In genomic region chr5:144767911-144768841, GRCm38 (mm10) we compare ENCODE assay signal across 1 mouse cellular context.
TF ChIP-seq lines count a peak whose summit lies in the region.

No protein-coding gene starts in this region.

TF ChIP-seq in CH12.LX, 34 proteins besides CTCF, POLR2A, EP300 and RAD21 (continued from another document):
- 0 out of 2 replicates have a peak, but pooled peaks have one; percentile 29 for TF ChIP-seq MAZ (IDR thresholded peaks at IDR 0.05; ENCODE audit: low read depth, low read length)
- TF ChIP-seq KAT2A (IDR thresholded peaks at IDR 0.05; ENCODE audit: insufficient replicate concordance, low read length), result no peak; the same call in 1 of the 2 replicates
- no peak for TF ChIP-seq JUND (conservative IDR thresholded peaks at IDR 0.05; ENCODE audit: low read depth, low read length)
- TF ChIP-seq E2F4 (IDR thresholded peaks at IDR 0.05; ENCODE audit: insufficient replicate concordance, low read depth, low read length), result no peak
- no peak for TF ChIP-seq PAX5 (IDR thresholded peaks at IDR 0.05; ENCODE audit: low read length)
- no peak for TF ChIP-seq CHD1 (IDR thresholded peaks at IDR 0.05; ENCODE audit: low read depth, low read length)
- no peak for TF ChIP-seq CHD2 (IDR thresholded peaks at IDR 0.05; ENCODE audit: low read length)
- 0 out of 2 replicates have a peak, but pooled peaks have one; percentile 23 for TF ChIP-seq TBP (conservative IDR thresholded peaks at IDR 0.05; ENCODE audit: low read depth, low read length)
- TF ChIP-seq BHLHE40 (IDR thresholded peaks at IDR 0.05; ENCODE audit: low read depth, low read length), result no peak
- no peak for TF ChIP-seq RCOR1 (conservative IDR thresholded peaks at IDR 0.05; ENCODE audit: low read depth, low read length)
- no peak for TF ChIP-seq MYC (IDR thresholded peaks at IDR 0.05; ENCODE audit: low read depth, low read length)
- peak; percentile 38; the same call in 1 of the 2 replicates for TF ChIP-seq SIN3A (IDR thresholded peaks at IDR 0.05; ENCODE audit: low read length)
- TF ChIP-seq ZKSCAN1 (IDR thresholded peaks at IDR 0.05; ENCODE audit: borderline replicate concordance, low read depth, low read length), result no peak
- TF ChIP-seq SMC3 (IDR thresholded peaks at IDR 0.05; ENCODE audit: low read depth, low read length), result no peak
